In genomic region chr11:88617380-88617779, GRCm38 (mm10) we compare ENCODE assay signal across 10 mouse cellular contexts.
DNase-seq lines count a peak whose midpoint lies in the region; ATAC-seq lines count a peak whose summit lies in the region.
"Had no signal": no experiment of that assay in that cellular context is flagged by ENCODE, and none has a peak within 500 bp of the region (broad histone marks: within the 10 kb centered on the region; RNA-seq: fewer than 3 reads in every experiment).

No protein-coding gene starts in this region.

- no peak for ATAC-seq in hindbrain, embryonic 11.5 days (ENCODE audit: low FRiP score)
- no peak for ATAC-seq in midbrain, embryonic 12.5 days (ENCODE audit: low FRiP score, low read depth)
- ATAC-seq in midbrain, embryonic 11.5 days (ENCODE audit: low FRiP score) = no peak
- ATAC-seq in hindbrain, embryonic 16.5 days = 0 out of 2 replicates have a peak, but pooled peaks have one; percentile 15

- H3K27ac ChIP-seq in hindbrain, embryonic 10.5 days = peak overlapping the region; percentile 74; the same call in 1 of the 2 replicates
- H3K27ac ChIP-seq in hindbrain, embryonic 11.5 days (ENCODE audit: low read depth, low read length) = no peak overlapping the region
- H3K27ac ChIP-seq in midbrain, embryonic 12.5 days (replicated peaks) = peak overlapping the region; percentile 47; the same call in 1 of the 2 replicates
- H3K27ac ChIP-seq in midbrain, embryonic 11.5 days (ENCODE audit: low read depth, low read length) = no peak overlapping the region
- peak overlapping the region; percentile 64 for H3K27ac ChIP-seq in hindbrain, embryonic 16.5 days (ENCODE audit: low read depth, low read length)

- H3K4me1 ChIP-seq in hindbrain, embryonic 10.5 days (replicated peaks) = peaks cover 71% of the 10 kb centered on the region
- peaks cover 24% of the 10 kb centered on the region for H3K4me1 ChIP-seq in hindbrain, embryonic 11.5 days (replicated peaks; ENCODE audit: control insufficient read depth, insufficient read depth, low read length)
- peaks cover 66% of the 10 kb centered on the region for H3K4me1 ChIP-seq in midbrain, embryonic 12.5 days
- H3K4me1 ChIP-seq in midbrain, embryonic 11.5 days (ENCODE audit: control insufficient read depth, insufficient read depth, low read length) = peaks cover 41% of the 10 kb centered on the region
- peaks cover 41% of the 10 kb centered on the region for H3K4me1 ChIP-seq in hindbrain, embryonic 16.5 days (ENCODE audit: control insufficient read depth, insufficient read depth, low read depth, low read length)

- no peak for DNase-seq in hindbrain, embryonic 10.5 days (ENCODE audit: low spot score)
- DNase-seq in hindbrain, embryonic 11.5 days (ENCODE audit: low spot score) = no peak
- DNase-seq in midbrain, embryonic 11.5 days (ENCODE audit: low spot score, missing footprints) = no peak
- no peak for DNase-seq in adrenal gland, postnatal 14 days
- no peak for DNase-seq in thymus, postnatal 36 days
- no peak for DNase-seq in layer of hippocampus, postnatal 36 days
- DNase-seq: cerebellum, postnatal 36 days had no signal

- 94% methylated on average over 11 of the region's 11 CpGs for WGBS in hindbrain, embryonic 10.5 days
- 92% methylated on average over 11 of the region's 11 CpGs for WGBS in hindbrain, embryonic 11.5 days
- WGBS in midbrain, embryonic 12.5 days = 92% methylated on average over 11 of the region's 11 CpGs
- 95% methylated on average over 11 of the region's 11 CpGs for WGBS in midbrain, embryonic 11.5 days
- WGBS in hindbrain, embryonic 16.5 days = 53% methylated on average over 11 of the region's 11 CpGs

- peaks cover 56% of the 10 kb centered on the region for H3K36me3 ChIP-seq in hindbrain, embryonic 10.5 days
- H3K36me3 ChIP-seq in hindbrain, embryonic 11.5 days (ENCODE audit: control insufficient read depth, insufficient read depth, low read length) = no peaks in the 10 kb centered on the region
- 0 out of 2 replicates have a peak, but pooled peaks cover 7% of the 10 kb centered on the region for H3K36me3 ChIP-seq in midbrain, embryonic 12.5 days
- 0 out of 2 replicates have a peak, but pooled peaks cover 2% of the 10 kb centered on the region for H3K36me3 ChIP-seq in midbrain, embryonic 11.5 days (ENCODE audit: control insufficient read depth, insufficient read depth, low read length)
- H3K36me3 ChIP-seq in hindbrain, embryonic 16.5 days (ENCODE audit: control insufficient read depth, insufficient read depth, low read length) = no peaks in the 10 kb centered on the region

- no peak overlapping the region for H3K4me3 ChIP-seq in hindbrain, embryonic 10.5 days
- H3K4me3 ChIP-seq in hindbrain, embryonic 11.5 days (ENCODE audit: low read depth, low read length) = no peak overlapping the region
- no peak overlapping the region for H3K4me3 ChIP-seq in midbrain, embryonic 12.5 days
- no peak overlapping the region for H3K4me3 ChIP-seq in midbrain, embryonic 11.5 days (ENCODE audit: low read depth, low read length)
- H3K4me3 ChIP-seq in hindbrain, embryonic 16.5 days (ENCODE audit: low read length) = no peak overlapping the region
- H3K4me3 ChIP-seq: heart, embryonic 10.5 days had no signal

- no peak overlapping the region for H3K4me2 ChIP-seq in hindbrain, embryonic 11.5 days (replicated peaks; ENCODE audit: low read depth, low read length)
- H3K4me2 ChIP-seq in midbrain, embryonic 12.5 days (replicated peaks) = no peak overlapping the region
- no peak overlapping the region for H3K4me2 ChIP-seq in midbrain, embryonic 11.5 days
- no peak overlapping the region for H3K4me2 ChIP-seq in hindbrain, embryonic 16.5 days (ENCODE audit: low read length)

- no peaks in the 10 kb centered on the region for H3K9me3 ChIP-seq in hindbrain, embryonic 10.5 days
- no peaks in the 10 kb centered on the region for H3K9me3 ChIP-seq in hindbrain, embryonic 11.5 days (ENCODE audit: control insufficient read depth, low read length)
- no peaks in the 10 kb centered on the region for H3K9me3 ChIP-seq in midbrain, embryonic 12.5 days
- H3K9me3 ChIP-seq in midbrain, embryonic 11.5 days (ENCODE audit: control insufficient read depth, low read length) = no peaks in the 10 kb centered on the region
- H3K9me3 ChIP-seq in hindbrain, embryonic 16.5 days (ENCODE audit: control insufficient read depth, low read length) = no peaks in the 10 kb centered on the region
- H3K9me3 ChIP-seq: heart, embryonic 10.5 days had no signal

- no peaks in the 10 kb centered on the region for H3K27me3 ChIP-seq in hindbrain, embryonic 10.5 days (ENCODE audit: insufficient read depth, poor library complexity, severe bottlenecking)
- H3K27me3 ChIP-seq in hindbrain, embryonic 11.5 days (ENCODE audit: control insufficient read depth, insufficient read depth, low read length) = no peaks in the 10 kb centered on the region
- H3K27me3 ChIP-seq in midbrain, embryonic 12.5 days = no peaks in the 10 kb centered on the region
- no peaks in the 10 kb centered on the region for H3K27me3 ChIP-seq in midbrain, embryonic 11.5 days (ENCODE audit: control insufficient read depth, insufficient read depth, low read length)
- no peaks in the 10 kb centered on the region for H3K27me3 ChIP-seq in hindbrain, embryonic 16.5 days (replicated peaks; ENCODE audit: control insufficient read depth, insufficient read depth, low read length)

- no peak overlapping the region for H3K9ac ChIP-seq in hindbrain, embryonic 11.5 days (ENCODE audit: low read depth, low read length)
- no peak overlapping the region for H3K9ac ChIP-seq in midbrain, embryonic 12.5 days (replicated peaks)
- no peak overlapping the region for H3K9ac ChIP-seq in midbrain, embryonic 11.5 days (ENCODE audit: low read length)
- H3K9ac ChIP-seq in hindbrain, embryonic 16.5 days (ENCODE audit: low read depth, low read length) = no peak overlapping the region

Comparison
In these comparisons a context has a peak if more than half of its experiments do, and no peak if none do; other contexts are left out.
1. H3K27ac ChIP-seq: peak in hindbrain, embryonic 10.5 days (single experiment), midbrain, embryonic 12.5 days (single experiment) and hindbrain, embryonic 16.5 days (single experiment); none in hindbrain, embryonic 11.5 days (single experiment) and midbrain, embryonic 11.5 days (single experiment).